Mouse (Mus musculus) lung, embryonic 16.5 days (tissue): ENCODE measurements around the gene Msmo1. TPM values are rescaled to one million over a fixed set of nuclear protein-coding genes. Genes with fewer than 3 reads are reported as not detected.

Experiments
- ATAC-seq: fragments of 200-750 bp; cut with Nextera tagmentation; 2 replicates; pipeline ENCODE4 v1.8.0; 2017; ENCODE audit warnings: low read depth, mild to moderate bottlenecking, moderate library complexity
- H3K27ac ChIP-seq: fragments of 300-500 bp; sonication (generic); 2 replicates; pipeline ENCODE4 v1.5.1; 2014; ENCODE audit warnings: mild to moderate bottlenecking, control low read depth, low read length
- H3K27me3 ChIP-seq: fragments of 300-500 bp; sonication (generic); 2 replicates; pipeline ENCODE4 v1.6.1; 2014; ENCODE audit warnings: low read depth, low read length, mixed read lengths; ENCODE audit not compliant: control insufficient read depth, insufficient read depth
- H3K36me3 ChIP-seq: fragments of 300-500 bp; sonication (generic); 2 replicates; pipeline ENCODE4 v1.6.1; 2014; ENCODE audit warnings: low read length; ENCODE audit not compliant: control insufficient read depth, insufficient read depth
- H3K4me1 ChIP-seq: fragments of 300-500 bp; sonication (generic); replicated peaks from 2 replicates; pipeline ENCODE4 v1.6.1; 2014; ENCODE audit warnings: low read length, mixed read lengths; ENCODE audit not compliant: control insufficient read depth, insufficient read depth
- H3K4me2 ChIP-seq: fragments of 300-500 bp; sonication (generic); 2 replicates; pipeline ENCODE4 v1.6.1; 2014; ENCODE audit warnings: low read depth, low read length, control low read depth
- H3K4me3 ChIP-seq: fragments of 300-500 bp; sonication (generic); 2 replicates; pipeline ENCODE4 v1.5.1; 2014; ENCODE audit warnings: mild to moderate bottlenecking, low read length, control low read depth
- H3K9ac ChIP-seq: fragments of 300-500 bp; sonication (generic); 2 replicates; pipeline ENCODE4 v1.6.1; 2014; ENCODE audit warnings: low read length, control low read depth
- H3K9me3 ChIP-seq: fragments of 300-500 bp; sonication (generic); 2 replicates; pipeline ENCODE4 v1.6.1; 2016; ENCODE audit warnings: low read length; ENCODE audit not compliant: control insufficient read depth
- WGBS: fragments of 180-500 bp; shearing (Covaris S2); extraction: QIAGEN DNeasy Blood & Tissue Kit; methylation state at CpG from one replicate; pipeline ENCODE4 v1.1.7; 2014; 5-methylcytosine and 5-hydroxymethylcytosine counted together
- polyA plus RNA-seq: library from polyadenylated mRNA; unstranded; fragments of >200 nt; fragmentation: Nextera tagmentation; extraction: Ambion mirVana; gene quantifications from 2 replicates; pipeline ENCODE4 v1.2.1, GENCODE M21; 2015

Msmo1 gene
- polyA plus RNA-seq, 1 experiment from 2014 or later, result 47.5 TPM

DNA sequence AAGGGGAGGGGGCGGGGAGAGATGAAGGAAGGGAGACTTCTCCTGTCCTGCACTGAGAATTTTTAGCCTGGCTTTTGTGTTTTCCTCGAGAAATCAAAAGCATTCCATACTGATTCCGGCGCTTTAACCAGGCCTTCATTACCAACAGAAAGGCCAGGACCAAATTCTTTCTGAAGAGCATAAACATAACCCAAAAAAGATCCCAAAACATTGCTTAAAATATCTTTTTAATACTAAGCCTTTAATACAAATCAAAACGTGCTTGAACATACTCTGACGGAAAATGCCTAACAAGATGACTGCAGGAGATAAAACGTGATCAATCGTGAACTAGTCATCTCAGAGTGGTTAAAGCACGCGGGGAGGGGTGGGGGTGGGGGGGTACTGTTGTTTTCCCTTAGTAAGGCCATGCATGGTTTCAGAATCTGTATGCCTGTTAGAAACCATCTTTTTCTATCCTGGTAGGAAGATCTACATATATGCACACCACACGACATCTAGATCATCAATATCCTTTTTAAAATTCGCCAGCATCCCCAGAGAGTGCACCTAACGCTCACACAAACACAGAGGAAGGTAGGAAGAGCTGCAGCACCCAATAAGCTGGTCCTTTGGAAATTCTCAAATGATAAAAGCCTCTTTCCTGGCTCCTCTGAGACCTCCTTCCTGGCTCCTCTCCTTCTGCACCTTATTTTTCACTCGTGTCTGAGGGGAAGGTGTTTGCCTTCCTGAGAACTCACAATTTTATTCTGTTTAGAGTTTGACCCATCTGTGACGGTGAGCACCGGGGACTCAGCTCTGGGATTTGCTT lies 41.8 kb downstream of the Msmo1 start:
- WGBS, result 19% methylated on average over 16 of the region's 16 CpGs
- no peak for ATAC-seq
- peak overlapping the region; percentile 94 for H3K4me2 ChIP-seq
- H3K9ac ChIP-seq, result no peak overlapping the region; the same call in 1 of the 2 replicates
- H3K9me3 ChIP-seq, result no peaks in the 10 kb centered on the region
- H3K36me3 ChIP-seq, result no peaks in the 10 kb centered on the region
- H3K27ac ChIP-seq, result no peak overlapping the region
- peaks cover 14% of the 10 kb centered on the region for H3K27me3 ChIP-seq
- no peaks in the 10 kb centered on the region; the same call in 1 of the 2 replicates for H3K4me1 ChIP-seq
- peak overlapping the region; percentile 58 for H3K4me3 ChIP-seq

DNA sequence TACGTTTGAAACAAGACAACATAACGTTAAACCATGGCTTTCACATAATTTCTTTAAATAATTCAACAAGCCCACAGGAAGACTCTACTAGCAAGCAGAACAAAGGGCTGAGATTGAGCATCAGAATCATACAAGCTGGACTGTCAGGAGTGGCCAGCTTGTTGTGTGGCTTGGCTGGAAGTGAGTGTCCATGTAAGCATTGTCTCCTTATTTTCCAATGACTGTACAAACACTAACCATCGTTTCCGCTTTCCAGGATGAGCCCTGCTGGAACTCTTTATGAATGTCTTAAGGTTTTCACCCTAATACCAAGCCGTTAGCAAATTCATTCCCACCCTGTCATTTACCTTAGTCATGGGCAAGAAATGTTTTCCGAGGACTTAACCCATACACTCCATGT lies 42.7 kb downstream of the Msmo1 start:
- Histone ChIP-seq H3K9ac (no peak overlapping the region), H3K9me3 (no peaks in the 10 kb centered on the region), H3K27me3 (peaks cover 14% of the 10 kb centered on the region), H3K4me1 (no peaks in the 10 kb centered on the region; the same call in 1 of the 2 replicates), H3K27ac (no peak overlapping the region), H3K4me2 (no peak overlapping the region), H3K36me3 (no peaks in the 10 kb centered on the region), H3K4me3 (no peak overlapping the region)
- WGBS, result 74% methylated on average over 6 of the region's 6 CpGs
- ATAC-seq, result no peak

DNA sequence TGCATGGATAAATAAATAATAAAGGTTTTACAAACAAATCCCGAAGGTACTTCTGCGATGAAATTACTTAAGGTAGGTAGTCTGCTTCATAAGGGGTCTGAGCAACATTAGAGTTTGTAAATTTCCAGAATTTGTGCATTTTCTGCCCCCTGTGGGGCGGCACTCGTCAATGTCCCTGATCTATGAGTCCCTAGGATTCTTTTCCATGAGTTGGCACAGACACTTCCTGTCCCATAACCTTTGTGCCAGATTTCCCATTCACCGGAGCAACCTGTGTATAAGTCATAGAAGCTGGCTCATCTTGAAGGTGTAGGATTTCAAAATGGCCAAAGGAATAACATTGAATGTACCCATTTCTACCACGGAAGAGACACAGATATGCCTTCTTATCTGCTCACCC lies 43.3 kb downstream of the Msmo1 start:
- Histone ChIP-seq H3K36me3 (no peaks in the 10 kb centered on the region), H3K4me1 (no peaks in the 10 kb centered on the region; the same call in 1 of the 2 replicates), H3K4me3 (no peak overlapping the region), H3K9me3 (no peaks in the 10 kb centered on the region), H3K27me3 (peaks cover 14% of the 10 kb centered on the region), H3K4me2 (no peak overlapping the region), H3K9ac (no peak overlapping the region), H3K27ac (no peak overlapping the region)
- 74% methylated on average over 6 of the region's 6 CpGs for WGBS
- ATAC-seq, result no peak

DNA sequence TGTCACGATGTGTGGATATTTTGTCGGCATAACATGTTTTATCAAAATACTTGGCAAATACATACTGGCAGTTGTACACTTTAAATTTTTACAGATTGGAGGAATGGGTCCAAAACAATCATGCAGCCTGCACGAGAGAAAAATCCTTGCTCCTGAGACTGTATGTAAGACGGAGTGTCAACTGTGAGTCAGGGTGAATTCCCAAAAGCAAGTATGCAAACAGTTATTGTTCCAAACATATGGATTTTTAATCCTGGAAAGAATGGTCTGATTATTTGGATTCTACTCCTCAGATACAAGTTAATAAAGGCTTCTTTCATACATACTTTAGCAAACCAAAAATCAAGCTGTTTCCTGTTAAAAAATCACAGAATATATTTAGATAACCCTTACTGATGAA lies 44.9 kb downstream of the Msmo1 start:
- H3K4me1 ChIP-seq, result no peaks in the 10 kb centered on the region; the same call in 1 of the 2 replicates
- H3K9me3 ChIP-seq, result no peaks in the 10 kb centered on the region
- no peaks in the 10 kb centered on the region for H3K36me3 ChIP-seq
- no peak overlapping the region for H3K27ac ChIP-seq
- H3K4me3 ChIP-seq, result no peak overlapping the region
- ATAC-seq, result no peak
- no peak overlapping the region for H3K4me2 ChIP-seq
- WGBS, result 65% methylated on average over 4 of the region's 4 CpGs
- no peak overlapping the region for H3K9ac ChIP-seq
- peaks cover 12% of the 10 kb centered on the region for H3K27me3 ChIP-seq

DNA sequence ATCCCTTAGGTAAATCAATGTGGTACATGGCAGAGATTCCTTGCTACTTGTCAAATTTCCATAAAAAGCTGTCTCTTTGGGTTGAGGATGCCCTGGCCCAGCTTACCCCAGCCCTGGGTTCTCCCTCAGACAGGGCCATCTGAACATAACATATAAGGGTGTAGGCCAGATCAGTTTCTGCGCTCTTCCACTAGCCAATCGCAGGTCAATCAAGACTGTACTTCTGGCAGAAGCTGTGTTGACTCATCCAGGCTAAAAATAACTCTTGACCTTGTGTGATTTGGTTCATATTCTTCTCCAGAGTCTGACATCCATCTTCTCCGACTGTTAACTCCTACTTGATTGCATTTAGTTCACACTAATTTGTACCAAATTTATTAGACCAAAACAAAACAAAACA lies 45.4 kb downstream of the Msmo1 start:
- no peaks in the 10 kb centered on the region for H3K9me3 ChIP-seq

DNA sequence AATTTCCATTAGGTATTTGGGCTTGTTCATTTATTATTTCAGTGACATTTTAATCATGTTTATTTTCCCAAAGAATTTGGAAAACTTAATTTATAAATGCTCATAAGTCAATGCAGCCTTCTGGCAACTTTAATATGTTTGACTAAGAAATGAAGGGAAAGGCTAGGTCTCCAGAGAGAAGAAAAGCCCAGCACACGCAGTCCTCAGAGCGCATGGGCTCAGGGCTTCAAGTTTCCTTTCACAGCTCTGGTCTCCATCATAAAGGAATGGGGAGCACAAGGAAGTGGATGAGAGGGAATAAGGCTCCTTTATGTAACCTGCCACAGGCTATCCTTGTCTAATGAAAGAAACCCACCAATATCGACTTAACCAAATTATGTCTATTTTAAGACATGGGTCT lies 51.1 kb downstream of the Msmo1 start:
- Histone ChIP-seq H3K4me3 (no peak overlapping the region), H3K27me3 (no peaks in the 10 kb centered on the region), H3K36me3 (no peaks in the 10 kb centered on the region), H3K9me3 (no peaks in the 10 kb centered on the region), H3K4me2 (no peak overlapping the region), H3K27ac (no peak overlapping the region), H3K9ac (no peak overlapping the region), H3K4me1 (no peaks in the 10 kb centered on the region)
- WGBS, result 77% methylated on average over 3 of the region's 3 CpGs
- no peak for ATAC-seq

More for the DNA sequence above, 45.4 kb downstream of the Msmo1 start:
- peaks cover 7% of the 10 kb centered on the region; the same call in 1 of the 2 replicates for H3K27me3 ChIP-seq
- no peak overlapping the region for H3K9ac ChIP-seq
- H3K4me3 ChIP-seq, result no peak overlapping the region
- ATAC-seq, result no peak
- no peak overlapping the region for H3K27ac ChIP-seq
- H3K36me3 ChIP-seq, result no peaks in the 10 kb centered on the region
- no peak overlapping the region for H3K4me2 ChIP-seq
- 59% methylated on average over 3 of the region's 3 CpGs for WGBS
- no peaks in the 10 kb centered on the region; the same call in 1 of the 2 replicates for H3K4me1 ChIP-seq

DNA sequence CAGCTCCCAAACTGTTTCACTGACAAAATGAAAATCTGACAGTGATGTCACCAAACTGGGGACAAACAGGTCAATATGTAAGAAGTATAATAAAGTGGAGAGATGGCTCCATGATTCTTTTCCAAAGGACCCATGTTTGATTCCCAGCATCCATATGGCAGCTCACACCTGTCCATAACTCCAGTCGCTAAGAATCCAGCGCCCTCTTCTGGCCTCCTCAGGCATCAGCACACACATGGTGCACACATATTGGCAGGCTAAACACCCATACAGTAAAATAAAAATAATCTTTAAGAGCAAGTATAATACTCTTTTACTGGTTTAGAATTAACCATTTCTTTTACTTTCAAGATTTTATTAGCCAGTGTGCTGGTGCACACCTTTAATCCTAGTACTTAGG lies 57.2 kb downstream of the Msmo1 start:
- Histone ChIP-seq H3K27me3 (no peaks in the 10 kb centered on the region), H3K4me3 (no peak overlapping the region), H3K9ac (no peak overlapping the region), H3K9me3 (no peaks in the 10 kb centered on the region), H3K27ac (no peak overlapping the region), H3K36me3 (no peaks in the 10 kb centered on the region), H3K4me1 (no peaks in the 10 kb centered on the region), H3K4me2 (no peak overlapping the region)
- ATAC-seq, result no peak
- WGBS, result 76% methylated on average over 2 of the region's 2 CpGs

DNA sequence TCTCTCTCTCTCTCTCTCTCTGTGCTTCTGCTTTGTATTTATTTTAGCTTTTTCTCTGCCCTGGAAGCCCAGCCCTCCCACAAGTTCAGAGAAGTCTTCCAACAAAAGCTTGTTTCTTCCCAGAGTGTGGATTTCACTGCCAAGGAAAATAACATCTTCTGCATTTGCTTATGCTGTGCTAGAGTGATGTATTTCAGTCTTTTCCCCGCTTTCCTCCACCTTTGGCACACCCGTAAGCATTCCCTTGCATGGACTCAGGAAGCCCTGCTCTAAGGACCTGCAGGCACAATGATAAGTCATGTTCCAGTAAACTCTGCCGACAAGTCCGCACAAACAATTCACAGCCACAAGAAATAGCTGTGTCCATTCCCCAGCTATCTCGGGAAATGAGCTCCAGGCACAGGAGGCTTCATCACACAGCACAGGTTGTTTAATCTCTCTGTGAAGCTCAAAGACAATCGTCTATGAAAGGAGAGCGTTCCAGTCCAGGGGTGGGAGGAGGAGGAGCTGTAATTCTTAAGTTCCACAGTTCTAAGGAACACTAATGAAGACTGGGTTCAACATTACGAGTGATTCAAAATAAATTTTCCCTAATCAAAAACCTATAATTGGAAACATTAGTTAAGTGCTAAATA lies 58.5 kb downstream of the Msmo1 start:
- 48% methylated on average over 8 of the region's 8 CpGs for WGBS
- no peak overlapping the region for H3K27ac ChIP-seq
- no peak overlapping the region for H3K4me3 ChIP-seq
- no peak for ATAC-seq
- H3K4me1 ChIP-seq, result no peaks in the 10 kb centered on the region
- H3K4me2 ChIP-seq, result no peak overlapping the region
- no peaks in the 10 kb centered on the region for H3K9me3 ChIP-seq
- no peaks in the 10 kb centered on the region for H3K36me3 ChIP-seq
- H3K9ac ChIP-seq, result no peak overlapping the region
- H3K27me3 ChIP-seq, result no peaks in the 10 kb centered on the region

DNA sequence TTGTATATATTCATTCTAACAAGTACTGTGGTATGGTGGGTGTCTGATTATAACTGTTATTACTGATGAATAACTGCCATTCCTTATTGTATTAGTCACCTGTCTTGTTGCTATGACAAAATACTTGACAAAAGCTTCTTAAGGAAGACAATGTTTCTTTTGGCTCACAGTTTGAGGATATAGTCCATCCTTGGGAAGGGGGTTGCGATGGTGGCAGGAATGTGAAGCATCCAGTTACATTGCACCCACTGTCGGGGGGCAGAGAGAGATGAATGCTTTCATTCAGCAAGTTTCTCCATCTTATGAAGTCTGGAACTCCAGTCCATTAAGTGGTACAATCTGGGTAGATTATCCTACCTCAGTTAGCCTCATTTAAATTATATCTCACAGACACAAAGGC lies 60.7 kb downstream of the Msmo1 start:
- no peaks in the 10 kb centered on the region for H3K9me3 ChIP-seq
- no peak overlapping the region for H3K27ac ChIP-seq
- no peak overlapping the region for H3K4me2 ChIP-seq
- no peak overlapping the region for H3K4me3 ChIP-seq
- no peak overlapping the region for H3K9ac ChIP-seq
- no peaks in the 10 kb centered on the region for H3K4me1 ChIP-seq
- WGBS, result 53% methylated on average over 2 of the region's 2 CpGs
- no peaks in the 10 kb centered on the region for H3K27me3 ChIP-seq
- no peak for ATAC-seq
- no peaks in the 10 kb centered on the region for H3K36me3 ChIP-seq
